Mouse (Mus musculus) CH12.LX (cell line): Measurements from ENCODE around the gene Foxp1. TPM values are rescaled to one million over a fixed set of nuclear protein-coding genes. Genes with fewer than 3 reads are reported as not detected.

Experiments
- DNase-seq: peaks from one replicate; pipeline ENCODE4 v3.0.0-alpha.2; 2013; ENCODE audit errors: extremely low read depth
- H3K27ac ChIP-seq: 2 replicates; pipeline ENCODE4 v1.5.1; 2012; ENCODE audit warnings: low read depth, mild to moderate bottlenecking, control low read depth, moderate library complexity; ENCODE audit not compliant: insufficient read depth
- H3K27me3 ChIP-seq: replicated peaks from 2 replicates; pipeline ENCODE3; 2012; ENCODE audit warnings: inconsistent platforms
- H3K36me3 ChIP-seq, 2 experiments: replicated peaks in 1 of 2; 2 replicates each; pipeline versions ENCODE3 to v1.6.1; 2012; ENCODE audit warnings: inconsistent platforms in 1 of 2, low read length in 1 of 2, mild to moderate bottlenecking in 1 of 2, mixed read lengths in 1 of 2, moderate library complexity in 1 of 2; ENCODE audit not compliant: control insufficient read depth in 1 of 2, insufficient read depth in 1 of 2
- H3K4me1 ChIP-seq, 2 experiments: 2 replicates each; pipeline ENCODE4 v1.6.1; 2012; ENCODE audit warnings: inconsistent platforms in 1 of 2, moderate library complexity in 1 of 2; ENCODE audit not compliant: insufficient read depth in 2 of 2, control insufficient read depth in 1 of 2
- H3K4me2 ChIP-seq: 2 replicates; pipeline ENCODE4 v1.6.1; 2012; ENCODE audit warnings: low read depth, mild to moderate bottlenecking, control low read depth; ENCODE audit not compliant: poor library complexity, insufficient read depth, severe bottlenecking
- H3K4me3 ChIP-seq, 3 experiments: fragments of 150-350 bp in 1 of 3; sonication (generic) in 1 of 3; replicated peaks in 1 of 3; 2 replicates each; pipeline versions ENCODE3 to v1.5.1; 2011 to 2012; ENCODE audit warnings: low read depth in 2 of 3, low read length in 2 of 3, mild to moderate bottlenecking in 2 of 3, moderate library complexity in 2 of 3, control low read depth in 1 of 3, improper control_type of control experiment in 1 of 3, inconsistent platforms in 1 of 3, mixed read lengths in 1 of 3; ENCODE audit not compliant: poor library complexity in 1 of 3
- H3K79me2 ChIP-seq: replicated peaks from 2 replicates; pipeline ENCODE4 v1.6.1; 2012; ENCODE audit warnings: mild to moderate bottlenecking, moderate library complexity; ENCODE audit not compliant: control insufficient read depth, poor library complexity, insufficient read depth, severe bottlenecking; ENCODE audit errors: extremely low read depth
- H3K9ac ChIP-seq: 2 replicates; pipeline ENCODE4 v1.6.1; 2012; ENCODE audit warnings: low read depth, mild to moderate bottlenecking, control low read depth, moderate library complexity; ENCODE audit not compliant: insufficient read depth
- H3K9me3 ChIP-seq: replicated peaks from 2 replicates; pipeline ENCODE3; 2012; ENCODE audit warnings: low read length, inconsistent platforms, mixed read lengths
- BHLHE40 ChIP-seq: IDR thresholded peaks from 2 replicates; pipeline ENCODE4 v1.6.1; 2011; ENCODE audit warnings: mild to moderate bottlenecking, low read depth, low read length, improper control_type of control experiment
- CHD2 ChIP-seq: IDR thresholded peaks from 2 replicates; pipeline ENCODE4 v1.6.1; 2011; ENCODE audit warnings: low read length, improper control_type of control experiment
- CTCF ChIP-seq, 2 experiments: IDR thresholded peaks in 1 of 2; conservative IDR thresholded peaks in 1 of 2; 2 replicates each; pipeline ENCODE4 v1.5.1; 2011 to 2012; ENCODE audit warnings: low read depth in 2 of 2, low read length in 2 of 2, improper control_type of control experiment in 1 of 2, inconsistent platforms in 1 of 2, mild to moderate bottlenecking in 1 of 2, moderate library complexity in 1 of 2
- E2F4 ChIP-seq: IDR thresholded peaks from 2 replicates; pipeline ENCODE4 v1.6.1; 2011; ENCODE audit warnings: low read depth, low read length, improper control_type of control experiment; ENCODE audit not compliant: insufficient replicate concordance
- ELF1 ChIP-seq: IDR thresholded peaks from 2 replicates; pipeline ENCODE4 v1.6.1; 2014; ENCODE audit warnings: low read depth, mild to moderate bottlenecking, inconsistent platforms, low read length, improper control_type of control experiment
- EP300 ChIP-seq: IDR thresholded peaks from 2 replicates; pipeline ENCODE4 v1.6.1; 2011; ENCODE audit warnings: low read length, improper control_type of control experiment
- ETS1 ChIP-seq: conservative IDR thresholded peaks from 2 replicates; pipeline ENCODE4 v1.6.1; 2012; ENCODE audit warnings: low read depth, mild to moderate bottlenecking, inconsistent platforms, low read length, improper control_type of control experiment, moderate library complexity
- GABPA ChIP-seq: IDR thresholded peaks from 2 replicates; pipeline ENCODE4 v1.6.1; 2012; ENCODE audit warnings: low read depth, low read length, improper control_type of control experiment, inconsistent platforms; ENCODE audit not compliant: insufficient replicate concordance
- IRF4 ChIP-seq: IDR thresholded peaks from 2 replicates; pipeline ENCODE4 v1.6.1; 2014; ENCODE audit warnings: low read depth, mild to moderate bottlenecking, inconsistent platforms, low read length, improper control_type of control experiment
- JUN ChIP-seq: IDR thresholded peaks from 2 replicates; pipeline ENCODE4 v1.6.1; 2011; ENCODE audit warnings: low read depth, mild to moderate bottlenecking, low read length, improper control_type of control experiment, moderate library complexity; ENCODE audit not compliant: insufficient read depth
- JUND ChIP-seq: conservative IDR thresholded peaks from 2 replicates; pipeline ENCODE4 v1.6.1; 2011; ENCODE audit warnings: low read depth, low read length, improper control_type of control experiment
- KAT2A ChIP-seq: IDR thresholded peaks from 2 replicates; pipeline ENCODE4 v1.6.1; 2012; ENCODE audit warnings: low read length, improper control_type of control experiment, inconsistent platforms; ENCODE audit not compliant: insufficient replicate concordance
- MAFK ChIP-seq: IDR thresholded peaks from 2 replicates; pipeline ENCODE4 v1.6.1; 2011; ENCODE audit warnings: low read length, improper control_type of control experiment; ENCODE audit not compliant: insufficient replicate concordance
- MAX ChIP-seq: IDR thresholded peaks from 2 replicates; pipeline ENCODE4 v1.6.1; 2011; ENCODE audit warnings: low read length, improper control_type of control experiment
- MAZ ChIP-seq: IDR thresholded peaks from 2 replicates; pipeline ENCODE4 v1.6.1; 2012; ENCODE audit warnings: low read depth, mild to moderate bottlenecking, inconsistent platforms, low read length, improper control_type of control experiment, moderate library complexity
- MXI1 ChIP-seq: IDR thresholded peaks from 2 replicates; pipeline ENCODE4 v1.6.1; 2011; ENCODE audit warnings: mild to moderate bottlenecking, low read depth, low read length, improper control_type of control experiment
- MYC ChIP-seq: IDR thresholded peaks from 2 replicates; pipeline ENCODE4 v1.6.1; 2011; ENCODE audit warnings: low read depth, mild to moderate bottlenecking, improper control_type of control experiment, low read length
- NRF1 ChIP-seq: IDR thresholded peaks from 2 replicates; pipeline ENCODE4 v1.6.1; 2014; ENCODE audit warnings: low read depth, mild to moderate bottlenecking, inconsistent platforms, low read length, improper control_type of control experiment, moderate library complexity
- PAX5 ChIP-seq: IDR thresholded peaks from 2 replicates; pipeline ENCODE4 v1.6.1; 2012; ENCODE audit warnings: low read length, inconsistent platforms, mixed read lengths
- POLR2AphosphoS2 ChIP-seq: IDR thresholded peaks from 2 replicates; pipeline ENCODE4 v1.6.1; 2011; ENCODE audit warnings: low read depth, low read length, improper control_type of control experiment
- RAD21 ChIP-seq: IDR thresholded peaks from 2 replicates; pipeline ENCODE4 v1.6.1; 2011; ENCODE audit warnings: low read depth, mild to moderate bottlenecking, low read length, improper control_type of control experiment, moderate library complexity
- RCOR1 ChIP-seq: conservative IDR thresholded peaks from 2 replicates; pipeline ENCODE4 v1.6.1; 2012; ENCODE audit warnings: low read depth, mild to moderate bottlenecking, inconsistent platforms, low read length, improper control_type of control experiment
- SMC3 ChIP-seq: IDR thresholded peaks from 2 replicates; pipeline ENCODE4 v1.6.1; 2011; ENCODE audit warnings: low read depth, low read length, improper control_type of control experiment
- TBP ChIP-seq: conservative IDR thresholded peaks from 2 replicates; pipeline ENCODE4 v1.6.1; 2011; ENCODE audit warnings: low read depth, low read length, improper control_type of control experiment
- TCF12 ChIP-seq: IDR thresholded peaks from 2 replicates; pipeline ENCODE4 v1.6.1; 2014; ENCODE audit warnings: low read depth, mild to moderate bottlenecking, inconsistent platforms, low read length, improper control_type of control experiment
- UBTF ChIP-seq: IDR thresholded peaks from 2 replicates; pipeline ENCODE4 v1.6.1; 2012; ENCODE audit warnings: low read depth, mild to moderate bottlenecking, inconsistent platforms, low read length, improper control_type of control experiment, moderate library complexity
- USF1 ChIP-seq: IDR thresholded peaks from 2 replicates; pipeline ENCODE4 v1.6.1; 2014; ENCODE audit warnings: low read depth, mild to moderate bottlenecking, inconsistent platforms, low read length, improper control_type of control experiment
- USF2 ChIP-seq: conservative IDR thresholded peaks from 2 replicates; pipeline ENCODE4 v1.6.1; 2011; ENCODE audit warnings: low read depth, low read length, improper control_type of control experiment
- ZC3H11A ChIP-seq: IDR thresholded peaks from 2 replicates; pipeline ENCODE4 v1.6.1; 2012; ENCODE audit warnings: low read depth, mild to moderate bottlenecking, inconsistent platforms, low read length, improper control_type of control experiment
- ZKSCAN1 ChIP-seq: IDR thresholded peaks from 2 replicates; pipeline ENCODE4 v1.6.1; 2012; ENCODE audit warnings: low read depth, inconsistent platforms, low read length, improper control_type of control experiment, borderline replicate concordance
- ZNF384 ChIP-seq: IDR thresholded peaks from 2 replicates; pipeline ENCODE4 v1.6.1; 2012; ENCODE audit warnings: low read depth, low read length, improper control_type of control experiment, inconsistent platforms
- dilution Hi-C: fragments of 300-500 bp; cut with MboI; formaldehyde crosslinking; loops from 2 replicates; pipeline ENCODE4 v1.14.3; 2020; ENCODE audit warnings: low sequenced_read_pairs; ENCODE audit not compliant: extremely low pct_unique_long_range_greater_than_20kb, extremely low pct_ligation_motif_present
- in situ Hi-C: fragments of 300-500 bp; cut with MboI; formaldehyde crosslinking; loops from 3 replicates; pipeline ENCODE4 v1.14.3; 2019; ENCODE audit warnings: low sequenced_read_pairs, low pct_ligation_motif_present, low pct_unique_long_range_greater_than_20kb, mixed read lengths
- polyA plus RNA-seq: library from polyadenylated mRNA; unstranded; fragments of >175 nt; gene quantifications from 2 replicates; pipeline ENCODE4 v1.2.1, GENCODE M21; 2012; ENCODE audit warnings: low read depth; ENCODE audit not compliant: insufficient read length
- total RNA-seq, 2 experiments: library from RNA; depleted of rRNA; stranded (reverse); fragments of 300-350 nt in 1 of 2; fragments of >200 nt in 1 of 2; gene quantifications; 2 replicates each; pipeline ENCODE4 v1.2.3; 2012 to 2014

Gene Foxp1
- total and polyA plus RNA-seq, 3 experiments, result 66.5 to 105 (median 87.4) TPM

DNA sequence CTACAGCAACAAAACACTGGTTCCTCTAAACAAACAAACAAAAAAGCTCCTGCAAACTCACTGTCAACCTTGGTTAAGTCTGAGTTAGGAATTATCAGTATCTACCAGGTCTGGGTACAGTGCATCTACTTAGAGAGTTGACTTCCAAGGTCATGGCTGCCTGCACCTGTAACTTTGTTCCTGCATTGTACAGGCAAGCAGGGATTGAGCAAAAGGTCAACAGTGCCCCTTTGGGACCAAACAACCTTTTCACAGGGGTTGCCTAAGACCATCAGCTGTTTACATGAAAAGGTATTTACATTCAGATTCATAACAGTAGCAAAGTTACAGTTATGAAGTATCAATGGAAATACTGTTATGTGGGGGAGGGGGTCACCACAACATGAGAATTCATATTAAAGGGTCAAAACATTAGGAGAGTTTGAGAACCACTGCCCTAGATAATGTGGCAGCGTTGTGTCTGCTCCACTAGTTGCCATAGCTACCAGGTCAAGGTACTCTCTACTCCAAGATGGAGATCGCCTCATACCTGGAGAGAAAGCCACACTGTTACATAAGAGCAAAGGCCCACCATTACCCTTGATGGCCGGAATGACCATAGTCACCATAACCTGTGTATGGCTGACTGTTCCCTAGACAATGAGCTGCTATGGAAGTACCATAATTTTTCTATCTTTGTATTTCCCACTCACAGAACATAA, 21.8 kb downstream of the Foxp1 start:
- no peaks in the 10 kb centered on the region for H3K79me2 ChIP-seq
- no peaks in the 10 kb centered on the region for H3K9me3 ChIP-seq
- H3K4me2 ChIP-seq, result no peak overlapping the region
- H3K36me3 ChIP-seq, result no peaks in the 10 kb centered on the region
- H3K4me1 ChIP-seq, result peaks cover 12 to 27% of the 10 kb centered on the region in 2 experiments
- DNase-seq, result no peak
- dilution Hi-C loops (no loop called here), in situ Hi-C loops (no loop called here)
- TF ChIP-seq POLR2AphosphoS2, result no peak
- TF ChIP-seq BHLHE40, result no peak
- no peak for TF ChIP-seq ETS1
- TF ChIP-seq IRF4, result no peak
- no peak for TF ChIP-seq JUN
- TF ChIP-seq E2F4, result no peak
- no peak for TF ChIP-seq JUND
- TF ChIP-seq MAZ, result no peak
- no peak for TF ChIP-seq ZKSCAN1
- no peak for TF ChIP-seq ZNF384
- TF ChIP-seq ZC3H11A, result no peak
- TF ChIP-seq TCF12, result no peak
- TF ChIP-seq USF2, result no peak
- no peak for TF ChIP-seq UBTF
- H3K27me3 ChIP-seq, result no peaks in the 10 kb centered on the region
- H3K4me3 ChIP-seq, result no peak overlapping the region
- H3K27ac ChIP-seq, result no peak overlapping the region
- H3K9ac ChIP-seq, result no peak overlapping the region

DNA sequence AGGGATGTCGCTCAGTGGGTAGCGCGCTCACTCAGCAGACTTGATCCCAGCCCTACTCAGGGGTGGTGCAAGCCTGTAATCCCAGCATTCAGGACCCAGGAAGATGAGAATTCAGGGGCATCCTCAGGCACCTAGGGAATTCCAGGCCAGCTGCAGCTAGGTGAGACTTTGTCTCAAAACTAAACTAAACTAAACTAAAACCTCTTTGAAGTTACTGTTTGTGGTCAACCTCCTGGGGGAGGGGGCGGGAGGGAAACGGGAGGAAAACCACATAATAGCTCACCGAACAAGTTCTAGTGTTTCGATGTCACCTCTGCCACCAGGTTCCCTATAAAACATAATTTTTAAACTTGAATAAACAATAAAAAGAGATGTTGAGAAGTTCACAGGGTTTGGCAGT, 24.4 kb downstream of the Foxp1 start:
- Histone ChIP-seq H3K4me3 (no peak overlapping the region), H3K27ac (no peak overlapping the region), H3K9ac (no peak overlapping the region), H3K9me3 (no peaks in the 10 kb centered on the region), H3K27me3 (no peaks in the 10 kb centered on the region), H3K79me2 (no peaks in the 10 kb centered on the region), H3K4me2 (peak overlapping the region; percentile 1), H3K4me1 (peaks cover 12 to 17% of the 10 kb centered on the region in 2 experiments), H3K36me3 (no peaks in the 10 kb centered on the region)
- in situ Hi-C loops (no loop called here), dilution Hi-C loops (no loop called here)
- no peak for DNase-seq
- TF ChIP-seq ETS1 (no peak; the same call in 1 of the 2 replicates), MAZ (no peak), E2F4 (no peak), SMC3 (no peak), CHD2 (0 out of 2 replicates have a peak, but pooled peaks have one; percentile 16), POLR2AphosphoS2 (no peak), BHLHE40 (peak; percentile 49; the same call in 1 of the 2 replicates), NRF1 (no peak), PAX5 (no peak), RCOR1 (peak; percentile 63; the same call in 1 of the 2 replicates), MAX (no peak), MAFK (no peak), TBP (no peak), RAD21 (no peak), KAT2A (no peak), EP300 (peak; percentile 36), JUND (no peak; the same call in 1 of the 2 replicates), ZC3H11A (no peak), JUN (no peak), IRF4 (peak; percentile 75), CTCF (conservative IDR thresholded peaks at IDR 0.05 in 1 of 2, IDR thresholded peaks at IDR 0.05 in 1 of 2; ENCODE audit: low read depth in 2 of 2, low read length in 2 of 2) (no peak), USF1 (no peak), MYC (no peak), ZNF384 (no peak), MXI1 (no peak), GABPA (no peak), ELF1 (no peak)
